Mouse (Mus musculus) c-Kit-positive CD71-positive TER-119-negative erythroid progenitor cells, embryonic 14.5 days (primary cell): ENCODE measurements around the gene Eya2.
"Not testable (repeated sequence)": the region's sequence is repeated elsewhere in the genome, so short reads cannot be mapped to it uniquely, and the experiment has no call there.

Source experiments
- DNase-seq: peaks from one replicate; pipeline ENCODE4 v3.0.0-alpha.2; 2013; ENCODE audit warnings: low read depth

Gene Eya2

GRCm38 (mm10) chr2:165769375-165769948 is 174.6 kb downstream of the Eya2 start:
- DNase-seq: no peak

DNA sequence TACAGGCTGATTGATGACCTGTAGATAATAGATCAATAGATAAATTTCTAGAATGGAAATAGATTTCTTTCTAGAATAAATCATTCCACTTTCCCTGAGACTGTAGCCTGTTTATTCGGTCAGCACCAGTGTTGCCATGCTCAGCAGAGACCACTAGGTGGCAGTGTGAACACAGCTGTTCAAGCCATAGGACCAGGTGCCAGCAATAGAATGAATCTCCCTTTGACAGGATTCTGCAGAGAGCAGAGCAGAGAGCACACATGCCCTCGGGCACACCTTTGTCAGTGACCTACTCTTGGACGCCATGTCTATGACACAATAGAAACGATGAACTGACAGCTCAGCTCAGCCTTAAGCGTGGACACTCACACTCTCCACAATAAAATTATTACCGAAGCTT is 184.1 kb downstream of the Eya2 start:
- DNase-seq: peak; percentile 52

DNA sequence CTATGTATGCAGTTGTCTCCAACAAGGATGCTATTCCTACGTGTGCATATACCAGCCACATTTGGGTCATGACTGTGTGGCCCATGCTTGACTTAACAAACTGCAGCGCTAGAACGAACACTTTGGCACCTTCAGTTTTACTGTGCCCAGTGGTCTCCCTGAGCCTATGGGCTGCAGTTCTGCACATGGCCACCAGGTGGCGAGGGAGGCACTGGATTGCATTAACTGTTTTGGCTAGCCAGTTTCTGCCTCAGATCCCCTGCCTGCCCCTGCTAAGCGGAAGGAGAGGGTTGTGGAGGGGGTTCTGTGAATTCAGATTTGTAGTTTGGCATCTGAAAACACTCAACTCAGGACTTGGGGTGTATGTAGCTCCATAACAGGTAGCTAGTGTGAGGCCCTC is 187.5 kb downstream of the Eya2 start:
- peak; percentile 56 for DNase-seq

DNA sequence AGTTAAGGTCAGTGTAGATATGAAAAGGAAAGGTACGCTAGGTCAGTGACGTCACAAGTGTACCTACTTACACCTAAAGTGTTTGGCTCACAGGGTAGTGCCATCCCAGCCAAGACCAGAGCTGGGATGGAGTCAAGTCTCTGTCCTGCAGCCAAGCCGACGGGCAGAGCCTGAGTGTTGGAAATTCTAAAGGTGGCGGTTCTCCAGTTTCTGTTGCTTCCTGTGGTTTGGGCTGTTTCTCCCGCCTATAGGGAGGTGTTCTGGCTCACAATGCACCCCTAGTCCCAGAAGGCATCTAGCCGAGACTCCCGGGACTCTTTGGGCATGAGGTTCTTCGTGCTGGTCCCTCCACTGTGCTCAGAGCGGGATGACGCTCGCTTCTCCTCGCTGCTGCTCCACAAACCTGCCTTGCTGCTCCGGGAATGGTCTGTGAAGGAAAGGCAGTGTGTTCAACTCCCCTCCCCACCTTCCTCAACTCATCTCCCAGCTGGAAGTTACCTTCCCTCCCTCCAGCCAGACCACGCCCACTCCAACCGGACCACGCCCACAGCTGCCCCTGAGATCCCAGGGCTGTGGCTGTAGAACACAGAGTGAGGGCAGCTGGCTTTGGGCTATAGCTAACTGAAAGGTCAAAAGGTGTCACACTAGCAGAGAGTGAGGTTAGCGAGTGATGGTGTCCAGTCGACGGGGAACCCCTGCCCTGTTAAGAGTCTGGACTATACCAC is 190.6 kb downstream of the Eya2 start:
- DNase-seq: no peak

DNA sequence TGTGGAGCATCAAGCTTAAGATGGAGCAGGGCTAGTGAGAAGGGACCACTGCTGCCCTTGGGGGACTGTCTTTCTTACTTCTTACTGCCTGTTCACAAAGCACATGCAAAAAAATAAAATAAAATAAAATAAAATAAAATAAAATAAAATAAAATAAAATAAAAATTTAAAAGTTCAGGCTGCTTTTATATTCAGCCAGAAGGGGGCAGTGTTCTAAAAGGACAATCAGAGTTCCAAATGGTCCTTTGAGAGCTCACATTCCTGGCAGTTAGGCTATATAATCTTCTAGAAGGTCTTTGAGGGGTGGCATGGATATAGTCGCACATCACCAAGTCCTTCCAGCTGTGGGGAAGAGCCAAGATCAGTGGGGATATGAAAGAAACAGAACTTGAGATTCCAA is 191.6 kb downstream of the Eya2 start:
- DNase-seq: no peak

DNA sequence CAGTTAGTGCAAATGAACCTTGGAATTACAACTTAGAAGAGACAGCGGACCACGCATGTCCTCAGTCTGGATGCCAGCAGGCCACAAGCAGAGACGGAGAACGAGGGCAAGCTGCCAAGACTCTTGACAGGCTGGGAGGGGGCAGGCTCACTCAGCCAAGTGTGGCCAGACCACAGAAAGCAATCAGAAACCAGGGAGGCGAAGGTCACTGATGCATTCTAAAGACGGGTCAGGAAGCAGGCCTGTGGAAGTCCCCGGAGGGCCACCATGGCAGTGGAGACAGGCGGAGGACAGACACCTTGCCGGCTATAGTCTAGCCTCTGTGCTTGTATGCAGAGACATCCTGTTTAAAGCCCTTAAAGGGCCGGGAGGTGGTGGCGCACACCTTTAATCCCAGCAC is 193.2 kb downstream of the Eya2 start:
- no peak for DNase-seq

- DNase-seq: no peak
Measured at GRCm38 (mm10) chr2:165788796-165789195, 194.0 kb downstream of the Eya2 start.

GRCm38 (mm10) chr2:165789667-165790066 is 194.8 kb downstream of the Eya2 start:
- no peak for DNase-seq

GRCm38 (mm10) chr2:165791026-165791425 is 196.2 kb downstream of the Eya2 start:
- DNase-seq: no peak

DNA sequence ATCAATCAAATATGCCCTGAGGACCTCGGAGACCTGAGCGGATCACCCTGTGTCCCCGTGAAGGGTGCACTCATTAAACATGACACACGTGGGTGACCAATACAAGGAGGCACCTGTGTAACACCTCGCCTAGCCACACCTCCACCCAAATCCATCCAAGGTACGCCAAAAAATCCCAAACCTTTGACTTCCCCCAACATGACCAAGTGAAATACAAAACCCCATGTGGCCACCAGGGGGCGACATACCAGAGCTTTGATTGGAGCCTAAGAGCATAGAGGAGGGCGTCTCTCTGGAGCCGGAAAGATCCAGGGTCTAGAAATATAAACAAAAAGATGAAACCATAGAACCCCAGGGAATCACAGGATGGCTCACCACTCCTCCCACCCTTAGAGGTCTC is 196.8 kb downstream of the Eya2 start:
- DNase-seq: peak; percentile 42

DNA sequence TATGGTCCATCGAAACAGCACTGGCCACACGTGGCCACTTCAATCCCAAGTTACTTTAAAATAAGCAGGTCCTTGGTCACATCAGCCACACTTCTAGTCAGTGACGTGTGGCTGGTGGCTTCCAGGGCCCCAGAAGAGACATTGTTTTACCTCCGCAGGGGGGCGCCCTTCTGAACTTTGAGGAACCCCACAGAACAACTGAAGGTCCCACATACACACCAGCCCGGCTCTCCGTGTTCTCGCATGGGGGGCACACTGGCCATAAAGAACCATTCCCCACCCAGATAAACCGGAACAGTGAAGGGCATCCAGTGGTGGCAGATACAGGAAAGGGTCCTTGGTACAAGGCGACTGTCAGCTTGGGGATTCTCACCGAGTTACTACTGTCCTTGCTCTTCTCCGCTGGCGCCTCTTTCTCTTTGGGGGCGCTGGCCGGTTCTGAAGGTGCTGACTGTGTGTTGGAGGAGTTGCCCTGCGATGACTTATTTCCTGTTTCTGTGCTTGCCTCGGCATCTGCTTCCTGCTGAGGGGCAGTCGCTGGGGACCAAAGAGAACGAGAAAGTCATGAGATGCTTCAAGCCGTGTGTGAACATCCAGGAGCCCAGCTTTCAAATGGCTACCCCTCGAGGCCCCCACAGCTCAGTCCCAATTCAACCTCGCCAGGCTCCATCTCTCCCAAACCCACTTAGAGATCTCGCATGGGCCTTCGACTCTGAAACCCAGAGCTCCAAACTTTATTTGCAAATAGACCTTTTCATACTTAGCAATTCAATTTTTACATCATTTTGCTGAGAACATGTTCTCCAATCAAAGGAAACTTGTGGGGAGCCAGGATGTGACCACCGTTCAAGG is 197.8 kb downstream of the Eya2 start:
- no peak for DNase-seq

GRCm38 (mm10) chr2:165793283-165793638 is 198.4 kb downstream of the Eya2 start:
- no peak for DNase-seq

- DNase-seq: no peak
Measured at GRCm38 (mm10) chr2:165797876-165798275, 203.0 kb downstream of the Eya2 start.

- not testable (repeated sequence) for DNase-seq
Measured at GRCm38 (mm10) chr2:165800174-165800573, 205.3 kb downstream of the Eya2 start.

GRCm38 (mm10) chr2:165808179-165808975 is 213.5 kb downstream of the Eya2 start:
- DNase-seq: no peak

DNA sequence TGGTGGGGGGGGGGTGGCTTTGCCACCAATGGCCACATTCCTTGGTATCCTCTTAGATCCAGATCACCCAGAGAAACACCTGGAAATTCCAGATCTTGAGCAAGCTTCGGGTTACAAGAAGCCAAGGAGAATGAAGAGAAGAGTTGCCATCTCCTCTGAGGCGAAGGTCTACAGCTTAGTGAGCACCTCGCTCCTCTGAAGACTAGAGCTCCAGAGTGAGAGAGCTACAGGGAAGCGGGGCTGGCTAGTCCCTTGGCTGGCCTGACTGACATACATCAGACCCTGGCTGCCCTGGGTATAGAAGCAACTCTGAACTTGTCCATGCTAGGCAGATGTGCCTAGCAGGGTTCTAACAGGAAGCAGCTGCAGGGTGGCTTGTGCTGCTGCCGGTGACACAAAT is 214.3 kb downstream of the Eya2 start:
- DNase-seq: no peak

GRCm38 (mm10) chr2:165809901-165810477 is 215.2 kb downstream of the Eya2 start:
- DNase-seq: no peak

DNA sequence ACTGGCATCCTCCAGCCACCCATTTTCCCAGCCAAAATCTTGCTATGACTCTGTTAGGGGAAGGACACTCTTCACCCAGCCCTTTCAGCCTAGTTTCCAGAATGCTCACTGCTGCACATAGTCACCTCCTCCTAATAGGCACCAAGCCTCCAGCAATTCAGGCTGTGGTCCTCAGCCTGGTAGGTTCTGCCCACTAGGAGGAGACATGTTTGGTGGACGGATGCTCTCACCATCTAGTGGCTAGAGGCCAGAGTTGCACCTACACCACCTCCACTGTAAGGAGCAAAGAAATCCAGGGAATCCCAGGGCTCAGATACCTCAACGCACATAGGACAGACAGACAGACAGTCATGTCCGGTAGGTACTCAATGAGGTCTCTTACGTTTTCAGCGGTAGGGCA is 216.7 kb downstream of the Eya2 start:
- DNase-seq: no peak

- no peak for DNase-seq
Measured at GRCm38 (mm10) chr2:165812889-165813288, 218.1 kb downstream of the Eya2 start.

DNA sequence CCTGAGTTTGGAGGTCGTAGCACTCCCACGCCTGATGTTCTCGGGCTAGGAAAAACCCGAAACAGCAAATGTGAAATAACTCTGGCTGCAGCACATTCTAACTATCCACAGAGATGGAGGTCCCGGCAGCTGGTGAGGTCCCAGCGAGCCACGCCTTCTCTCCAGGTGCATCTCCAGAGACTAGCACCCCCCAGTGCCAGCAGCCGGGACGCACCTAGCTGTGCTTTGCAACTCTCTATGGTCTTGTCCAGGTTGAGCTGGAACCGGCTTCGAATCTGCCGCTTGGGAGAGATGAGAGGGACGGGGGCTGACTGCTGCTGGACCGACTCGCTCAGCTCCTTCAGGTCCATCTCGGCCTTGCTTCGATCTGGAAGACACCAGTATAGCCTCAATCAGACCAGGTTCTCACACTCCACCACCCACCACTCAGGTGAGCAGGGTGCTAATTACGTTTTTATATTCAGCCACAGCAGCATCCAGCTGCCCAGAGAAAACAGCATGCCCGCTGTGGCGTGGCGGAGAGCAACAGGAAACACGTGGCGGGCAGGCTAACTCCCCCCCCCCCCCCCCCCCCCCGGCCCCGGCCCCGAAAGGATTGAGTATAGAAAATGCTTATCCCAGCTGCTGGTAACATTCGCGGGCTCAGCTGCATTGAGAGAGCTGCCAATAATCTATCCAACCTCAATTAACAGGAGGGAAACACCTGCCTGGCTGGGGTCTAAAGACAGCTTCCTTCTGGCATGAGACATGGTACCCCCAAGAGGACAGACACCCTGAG is 220.5 kb downstream of the Eya2 start:
- no peak for DNase-seq

DNA sequence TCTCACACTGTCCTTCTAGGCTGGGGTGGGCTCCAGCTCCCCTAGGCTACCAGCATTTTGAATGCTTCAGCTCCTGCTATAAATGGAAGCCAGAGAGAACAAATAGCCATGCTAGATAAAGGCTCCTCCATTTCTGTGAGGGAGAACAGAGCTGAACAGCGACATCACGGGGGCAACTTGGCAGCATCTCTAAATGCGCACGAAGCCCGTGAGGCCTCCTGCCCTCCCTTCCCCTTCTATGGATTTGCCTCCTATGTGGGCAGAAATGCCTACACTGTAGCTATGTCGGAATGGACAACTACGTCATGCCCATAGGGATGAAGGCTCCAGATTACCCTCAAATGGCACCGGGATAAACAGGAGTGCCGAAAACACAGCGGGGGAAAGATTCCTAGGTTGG is 222.6 kb downstream of the Eya2 start:
- DNase-seq: no peak
